Mouse (Mus musculus) left cerebral cortex, postnatal 25 days (tissue): ENCODE measurements around the gene Angel1. TPM values are rescaled to one million over a fixed set of nuclear protein-coding genes. Genes with fewer than 3 reads are reported as not detected.

Source experiments
- DNase-seq, 2 experiments: peaks; one replicate each; pipeline ENCODE4 v3.0.0; 2022; ENCODE audit warnings: low spot score in 2 of 2, mixed read lengths in 1 of 2
- intact Hi-C: fragments of 180-260 bp; cut with DNase I; formaldehyde crosslinking; loops from one replicate; pipeline ENCODE4 v1.15.1; 2025
- total RNA-seq, 2 experiments: library from RNA; stranded (reverse); gene quantifications; 2 replicates each; pipeline ENCODE4 v1.2.3; 2021

Angel1 gene
- total RNA-seq, 2 experiments from 2014 or later: 8.9 to 12.4 TPM

- DNase-seq: no peak
- intact Hi-C loops: loop anchor here (2.0 kb wide), 1 partner anchor 15 kb away; no protein-coding TSS in a partner anchor
Measured at GRCm38 (mm10) chr12:86683698-86684097, 42.6 kb downstream of the Angel1 start.

GRCm38 (mm10) chr12:86682178-86682577 lies 44.1 kb downstream of the Angel1 start:
- intact Hi-C loops: loop anchor here (2.0 kb wide), 1 partner anchor 17 kb away; no protein-coding TSS in a partner anchor
- no peak for DNase-seq

GRCm38 (mm10) chr12:86681626-86682025 lies 44.6 kb downstream of the Angel1 start:
- no peak for DNase-seq
- intact Hi-C loops: loop anchor here (2.0 kb wide), 1 partner anchor 17 kb away; no protein-coding TSS in a partner anchor

DNA sequence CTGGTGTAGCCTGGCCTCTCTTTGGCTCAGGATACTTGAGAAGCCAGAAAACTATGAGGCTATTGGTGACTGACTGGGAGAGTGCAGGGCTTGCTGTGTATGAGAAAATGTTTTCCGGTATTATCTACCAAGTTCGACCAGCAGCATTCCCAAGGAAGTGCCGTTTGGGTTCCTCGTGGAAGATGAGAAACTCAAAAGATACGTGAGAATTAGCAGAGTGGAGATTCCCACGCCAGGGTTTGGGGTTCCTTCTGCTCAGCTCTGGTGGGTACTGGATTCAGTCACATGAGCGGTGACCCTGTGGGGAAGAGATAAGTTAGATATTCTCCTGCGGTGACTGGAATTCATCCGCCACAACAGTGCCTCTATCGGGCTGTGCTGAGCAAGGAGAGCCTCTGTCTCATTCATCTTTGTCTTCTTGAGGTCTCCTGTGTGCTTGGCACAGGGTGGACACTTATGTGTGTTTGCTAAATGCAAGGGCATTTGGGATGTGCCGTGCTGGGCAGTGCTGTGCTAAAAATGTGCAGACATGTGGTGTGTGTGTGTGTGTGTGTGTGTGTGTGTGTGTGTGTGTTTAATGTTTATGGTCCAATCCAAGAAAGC lies 45.6 kb downstream of the Angel1 start:
- DNase-seq: peak in 1 of 2 experiments; percentile 52
- intact Hi-C loops: no loop called here

GRCm38 (mm10) chr12:86679991-86680491 lies 46.2 kb downstream of the Angel1 start:
- intact Hi-C loops: loop anchor here (1.0 kb wide), 1 partner anchor 45 kb away; no protein-coding TSS in a partner anchor
- DNase-seq: no peak

DNA sequence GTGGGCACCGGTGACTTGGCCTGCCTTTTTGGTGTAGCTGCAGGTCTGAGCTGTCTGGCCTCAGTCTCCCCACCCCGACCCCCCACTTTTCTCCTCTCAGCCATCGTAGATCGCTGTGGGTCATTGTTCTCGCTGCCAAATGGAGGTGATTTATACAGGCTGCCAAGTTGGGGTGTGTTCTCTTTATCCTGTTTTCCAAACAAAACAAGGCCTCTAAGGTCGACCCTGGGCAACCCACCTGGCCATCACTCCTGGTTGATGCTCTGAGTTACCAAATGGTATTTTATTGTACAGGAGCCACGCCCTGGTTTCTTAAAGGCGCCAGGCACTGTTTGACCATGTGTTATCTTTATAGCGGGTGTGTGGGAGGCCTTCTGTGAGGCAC lies 46.7 kb downstream of the Angel1 start:
- intact Hi-C loops: loop anchor here (1.0 kb wide), 1 partner anchor 46 kb away; no protein-coding TSS in a partner anchor

GRCm38 (mm10) chr12:86678591-86679545 lies 47.4 kb downstream of the Angel1 start, which contains the start of gene Vash1:
TSS of gene Vash1 (plus strand) at chr12:86678700.
- intact Hi-C loops: loop anchor here (1.0 kb wide), 1 partner anchor 46 kb away; no protein-coding TSS in a partner anchor
- peak; percentile 76 to 78 for DNase-seq

More for the DNA sequence above, 46.7 kb downstream of the Angel1 start:
- peak in 1 of 2 experiments; percentile 47 for DNase-seq

- intact Hi-C loops: no loop called here
- DNase-seq: no peak
Measured at GRCm38 (mm10) chr12:86672507-86672906, 53.8 kb downstream of the Angel1 start.

GRCm38 (mm10) chr12:86672105-86672504 lies 54.2 kb downstream of the Angel1 start:
- intact Hi-C loops: no loop called here
- no peak for DNase-seq

DNA sequence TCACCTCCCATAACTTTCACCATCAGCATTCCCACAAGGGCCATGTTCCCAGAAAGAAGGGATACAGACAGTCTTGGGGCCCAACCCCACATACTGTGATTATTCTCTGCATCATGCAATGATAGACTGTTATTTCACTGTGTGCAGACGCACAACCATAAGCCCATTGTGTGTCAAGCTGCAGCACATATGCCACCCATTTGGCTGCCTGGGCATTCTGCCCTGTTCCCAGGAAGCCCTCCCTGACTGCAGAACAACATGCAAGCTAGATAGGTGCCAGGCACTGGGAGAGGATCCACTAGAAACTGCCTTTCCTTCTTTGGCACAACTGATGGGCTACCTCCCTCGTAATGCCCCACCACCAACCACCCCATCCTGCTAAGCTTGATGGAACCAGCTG lies 57.9 kb downstream of the Angel1 start:
- no peak for DNase-seq
- intact Hi-C loops: no loop called here

GRCm38 (mm10) chr12:86665656-86666055 lies 60.6 kb downstream of the Angel1 start:
- no peak for DNase-seq
- intact Hi-C loops: no loop called here

DNA sequence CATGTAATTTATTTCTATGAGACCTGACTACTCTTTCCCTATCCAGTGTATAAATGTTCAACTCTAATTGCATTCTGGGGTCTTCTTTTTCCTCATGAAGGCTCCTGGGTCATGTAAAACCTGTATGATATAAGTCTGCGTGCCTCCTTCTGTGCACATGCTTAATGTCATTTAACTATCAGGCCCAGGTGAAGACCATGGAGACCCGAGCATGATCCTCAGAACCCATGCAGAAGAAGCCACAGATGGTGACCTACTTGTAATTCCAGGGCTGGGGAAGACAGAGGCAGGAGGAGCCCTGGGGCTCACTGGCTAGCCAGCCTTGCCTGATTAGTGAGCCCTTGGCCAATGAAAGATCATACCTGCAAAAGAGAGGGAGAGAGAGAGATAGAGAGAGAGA lies 65.8 kb downstream of the Angel1 start:
- DNase-seq: no peak
- intact Hi-C loops: no loop called here

- DNase-seq: peak; percentile 49 to 90
- intact Hi-C loops: loop anchor here (2.0 kb wide), 1 partner anchor 39 kb away; no protein-coding TSS in a partner anchor
Measured at GRCm38 (mm10) chr12:86659447-86659968, 66.8 kb downstream of the Angel1 start.

DNA sequence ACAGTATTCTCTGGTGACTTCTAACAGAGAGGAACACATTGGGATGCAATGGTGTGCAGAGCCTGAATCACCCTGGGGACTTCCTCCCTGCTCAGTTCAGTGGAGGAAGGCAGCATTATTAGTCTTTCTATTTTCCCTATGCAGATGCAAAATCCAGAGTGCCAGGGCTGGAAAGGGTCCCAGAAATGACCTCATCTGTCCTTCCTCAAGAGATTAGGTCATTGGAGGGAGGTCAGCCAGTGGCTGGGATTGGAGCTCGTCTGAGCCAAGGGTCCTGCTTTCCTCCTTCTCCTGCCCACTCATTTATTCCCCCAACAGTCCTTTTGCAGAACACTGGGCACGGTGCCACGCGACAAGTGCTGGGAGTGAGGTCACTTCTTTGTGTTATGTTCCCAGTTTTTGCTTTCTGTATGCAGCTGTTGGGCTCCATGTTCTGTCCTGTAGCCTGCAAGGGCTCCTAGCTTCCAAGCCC lies 73.7 kb downstream of the Angel1 start:
- intact Hi-C loops: no loop called here
- DNase-seq: peak; percentile 63 to 76

DNA sequence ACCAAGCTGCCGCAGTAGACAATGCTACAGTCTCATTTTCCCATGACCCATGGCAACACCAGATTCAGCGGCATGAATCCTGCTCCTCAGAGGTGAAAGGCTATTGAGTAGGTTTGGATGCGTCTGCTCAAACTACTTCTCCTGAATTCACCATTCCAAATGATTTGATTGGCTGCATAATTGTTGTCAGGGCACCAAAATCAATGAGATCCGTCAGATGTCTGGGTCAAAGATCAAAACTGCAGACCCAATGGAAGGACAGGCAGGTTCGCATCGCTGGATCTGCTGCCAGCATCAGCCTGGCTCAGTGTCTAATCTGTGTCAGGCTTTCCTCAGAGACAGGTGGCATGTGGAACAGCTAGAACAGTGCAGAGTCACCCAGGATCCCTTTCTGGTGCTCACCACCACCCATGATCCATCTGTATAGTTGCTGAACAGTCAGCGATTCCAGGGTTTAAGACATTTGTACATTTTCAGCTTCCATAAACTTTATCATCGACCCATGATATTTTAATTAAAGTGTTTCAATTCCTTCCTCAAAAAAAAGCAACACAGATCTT lies 74.9 kb downstream of the Angel1 start:
- intact Hi-C loops: no loop called here
- peak in 1 of 2 experiments; percentile 46 for DNase-seq
